Mouse (Mus musculus): ENCODE measurements at regions not wholly inside any gene's neighbourhood (a gene's known extent, or its start where the extent isn't known, plus 50 kb on each side); places are given as distances from the start of the nearest gene placed in this dataset.

- no peak for DNase-seq (ENCODE audit: low read depth, low spot score)
Measured at GRCm38 (mm10) chr2:46491081-46491480, 1373.9 kb upstream of the Zeb2 start.

- DNase-seq (ENCODE audit: low read depth, low spot score), result no peak
Measured at GRCm38 (mm10) chr2:46468936-46469629, 1351.9 kb upstream of the Zeb2 start.

- DNase-seq (ENCODE audit: low read depth, low spot score), result no peak
Measured at GRCm38 (mm10) chr2:46465389-46465788, 1348.2 kb upstream of the Zeb2 start.

GRCm38 (mm10) chr2:46464913-46465312 lies 1347.7 kb upstream of the Zeb2 start:
- no peak for DNase-seq (ENCODE audit: low read depth, low spot score)

GRCm38 (mm10) chr2:46462670-46463069 lies 1345.5 kb upstream of the Zeb2 start:
- DNase-seq (ENCODE audit: low read depth, low spot score), result no peak

- DNase-seq (ENCODE audit: low read depth, low spot score), result no peak
Measured at GRCm38 (mm10) chr2:46450698-46451097, 1333.5 kb upstream of the Zeb2 start.

GRCm38 (mm10) chr2:46445306-46445705 lies 1328.1 kb upstream of the Zeb2 start:
- DNase-seq (ENCODE audit: low read depth, low spot score), result no peak

GRCm38 (mm10) chr2:46443686-46444180 lies 1326.5 kb upstream of the Zeb2 start:
- DNase-seq (ENCODE audit: low read depth, low spot score), result peak; percentile 19

GRCm38 (mm10) chr2:46443061-46443685 lies 1326.0 kb upstream of the Zeb2 start:
- no peak for DNase-seq (ENCODE audit: low read depth, low spot score)

- no peak for DNase-seq (ENCODE audit: low read depth, low spot score)
Measured at GRCm38 (mm10) chr2:46442576-46442975, 1325.4 kb upstream of the Zeb2 start.

GRCm38 (mm10) chr2:46441927-46442326 lies 1324.7 kb upstream of the Zeb2 start:
- DNase-seq (ENCODE audit: low read depth, low spot score), result no peak

- no peak for DNase-seq (ENCODE audit: low read depth, low spot score)
Measured at GRCm38 (mm10) chr2:46441348-46441747, 1324.2 kb upstream of the Zeb2 start.

GRCm38 (mm10) chr2:46440038-46440437 lies 1322.8 kb upstream of the Zeb2 start:
- DNase-seq (ENCODE audit: low read depth, low spot score), result no peak

- DNase-seq (ENCODE audit: low read depth, low spot score), result no peak
Measured at GRCm38 (mm10) chr2:46418281-46418680, 1301.1 kb upstream of the Zeb2 start.

GRCm38 (mm10) chr2:46402373-46403114 lies 1285.3 kb upstream of the Zeb2 start:
- no peak for DNase-seq (ENCODE audit: low read depth, low spot score)

- no peak for DNase-seq (ENCODE audit: low read depth, low spot score)
Measured at GRCm38 (mm10) chr2:46394161-46394560, 1277.0 kb upstream of the Zeb2 start.

GRCm38 (mm10) chr2:46372847-46373461 lies 1255.8 kb upstream of the Zeb2 start:
- no peak for DNase-seq (ENCODE audit: low read depth, low spot score)

- no peak for DNase-seq (ENCODE audit: low read depth, low spot score)
Measured at GRCm38 (mm10) chr2:46371755-46372154, 1254.6 kb upstream of the Zeb2 start.

GRCm38 (mm10) chr2:46370949-46371348 lies 1253.8 kb upstream of the Zeb2 start:
- DNase-seq (ENCODE audit: low read depth, low spot score), result no peak

- DNase-seq (ENCODE audit: low read depth, low spot score), result no peak
Measured at GRCm38 (mm10) chr2:46368882-46369281, 1251.7 kb upstream of the Zeb2 start.

- no peak for DNase-seq (ENCODE audit: low read depth, low spot score)
Measured at GRCm38 (mm10) chr2:46366135-46366485, 1248.9 kb upstream of the Zeb2 start.

Data from ES-CJ7 (cell line).